Mouse (Mus musculus) neural tube, embryonic 14.5 days (tissue): ENCODE data around the gene Parvg. TPM values are rescaled to one million over a fixed set of nuclear protein-coding genes. Genes with fewer than 3 reads are reported as not detected.
A peak's percentile ranks its signal among the peaks of the same experiment; 100 is the strongest.

Experiments
- ATAC-seq: fragments of 200-750 bp; cut with Nextera tagmentation; 2 replicates; pipeline ENCODE4 v1.8.0; 2017; ENCODE audit warnings: low read depth, mild to moderate bottlenecking, moderate TSS enrichment, moderate library complexity
- H3K27ac ChIP-seq: fragments of 300-500 bp; sonication (generic); 2 replicates; pipeline ENCODE4 v1.5.1; 2014; ENCODE audit warnings: low read depth, mild to moderate bottlenecking, control low read depth, low read length, moderate library complexity, mixed read lengths
- H3K27me3 ChIP-seq: fragments of 300-500 bp; sonication (generic); 2 replicates; pipeline ENCODE4 v1.6.1; 2014; ENCODE audit warnings: low read length; ENCODE audit not compliant: control insufficient read depth, insufficient read depth
- H3K36me3 ChIP-seq: fragments of 300-500 bp; sonication (generic); 2 replicates; pipeline ENCODE4 v1.6.1; 2014; ENCODE audit warnings: low read length, mixed read lengths; ENCODE audit not compliant: control insufficient read depth, insufficient read depth
- H3K4me1 ChIP-seq: fragments of 300-500 bp; sonication (generic); 2 replicates; pipeline ENCODE4 v1.6.1; 2014; ENCODE audit warnings: low read length; ENCODE audit not compliant: control insufficient read depth, insufficient read depth
- H3K4me2 ChIP-seq: fragments of 300-500 bp; sonication (generic); 2 replicates; pipeline ENCODE4 v1.6.1; 2014; ENCODE audit warnings: mild to moderate bottlenecking, low read depth, low read length, control low read depth
- H3K4me3 ChIP-seq: fragments of 300-500 bp; sonication (generic); 2 replicates; pipeline ENCODE4 v1.5.1; 2014; ENCODE audit warnings: low read depth, low read length, control low read depth, mixed read lengths
- H3K9ac ChIP-seq: fragments of 300-500 bp; sonication (generic); replicated peaks from 2 replicates; pipeline ENCODE4 v1.6.1; 2014; ENCODE audit warnings: low read depth, mild to moderate bottlenecking, control low read depth, low read length, mixed read lengths
- H3K9me3 ChIP-seq: fragments of 300-500 bp; sonication (generic); 2 replicates; pipeline ENCODE4 v1.6.1; 2016; ENCODE audit warnings: low read length; ENCODE audit not compliant: control insufficient read depth
- WGBS: fragments of 180-500 bp; shearing (Covaris S2); extraction: QIAGEN DNeasy Blood & Tissue Kit; methylation state at CpG from one replicate; pipeline ENCODE4 v1.1.7; 2014; 5-methylcytosine and 5-hydroxymethylcytosine counted together
- polyA plus RNA-seq: library from polyadenylated mRNA; unstranded; fragments of >200 nt; fragmentation: Nextera tagmentation; extraction: Ambion mirVana; gene quantifications from 2 replicates; pipeline ENCODE4 v1.2.1, GENCODE M21; 2014

Parvg gene
- polyA plus RNA-seq, 1 experiment from 2014 or later, result 0.40 TPM

GRCm38 (mm10) chr15:84331066-84331612 lies 7.3 kb downstream of the Parvg start:
- H3K9ac ChIP-seq, result no peak overlapping the region
- no peaks in the 10 kb centered on the region for H3K4me1 ChIP-seq
- no peak for ATAC-seq
- H3K27me3 ChIP-seq, result no peaks in the 10 kb centered on the region
- H3K4me3 ChIP-seq, result no peak overlapping the region
- no peak overlapping the region for H3K4me2 ChIP-seq
- H3K27ac ChIP-seq, result no peak overlapping the region
- H3K9me3 ChIP-seq, result no peaks in the 10 kb centered on the region
- 84% methylated on average over 4 of the region's 4 CpGs for WGBS
- no peaks in the 10 kb centered on the region for H3K36me3 ChIP-seq

GRCm38 (mm10) chr15:84336281-84336817 lies 12.5 kb downstream of the Parvg start:
- no peak for ATAC-seq

GRCm38 (mm10) chr15:84337599-84337998 lies 13.8 kb downstream of the Parvg start:
- 60% methylated on average over 5 of the region's 5 CpGs for WGBS
- ATAC-seq, result no peak

More at GRCm38 (mm10) chr15:84336281-84336817, 12.5 kb downstream of the Parvg start:
- Histone ChIP-seq H3K36me3 (no peaks in the 10 kb centered on the region), H3K9me3 (no peaks in the 10 kb centered on the region), H3K27me3 (no peaks in the 10 kb centered on the region), H3K27ac (no peak overlapping the region), H3K9ac (no peak overlapping the region), H3K4me3 (no peak overlapping the region), H3K4me1 (no peaks in the 10 kb centered on the region), H3K4me2 (no peak overlapping the region)
- WGBS, result 69% methylated on average over 12 of the region's 12 CpGs

GRCm38 (mm10) chr15:84340926-84341325 lies 17.1 kb downstream of the Parvg start:
- ATAC-seq, result no peak
- Histone ChIP-seq H3K9ac (no peak overlapping the region), H3K9me3 (no peaks in the 10 kb centered on the region), H3K27me3 (no peaks in the 10 kb centered on the region), H3K4me1 (peaks cover 5% of the 10 kb centered on the region; the same call in 1 of the 2 replicates), H3K4me2 (no peak overlapping the region), H3K27ac (no peak overlapping the region), H3K4me3 (no peak overlapping the region), H3K36me3 (no peaks in the 10 kb centered on the region)
- WGBS, result 69% methylated on average over 2 of the region's 2 CpGs

More at GRCm38 (mm10) chr15:84337599-84337998, 13.8 kb downstream of the Parvg start:
- H3K27ac ChIP-seq, result no peak overlapping the region
- H3K36me3 ChIP-seq, result no peaks in the 10 kb centered on the region
- H3K4me3 ChIP-seq, result no peak overlapping the region
- no peaks in the 10 kb centered on the region for H3K9me3 ChIP-seq
- H3K4me1 ChIP-seq, result no peaks in the 10 kb centered on the region
- no peak overlapping the region for H3K9ac ChIP-seq
- no peaks in the 10 kb centered on the region for H3K27me3 ChIP-seq
- H3K4me2 ChIP-seq, result no peak overlapping the region

- H3K27me3 ChIP-seq, result no peaks in the 10 kb centered on the region
- H3K9ac ChIP-seq, result no peak overlapping the region
- H3K27ac ChIP-seq, result no peak overlapping the region
- ATAC-seq, result no peak
- H3K4me2 ChIP-seq, result no peak overlapping the region
- peaks cover 10% of the 10 kb centered on the region; the same call in 1 of the 2 replicates for H3K4me1 ChIP-seq
- WGBS, result 95% methylated on average over 4 of the region's 4 CpGs
- H3K4me3 ChIP-seq, result no peak overlapping the region
- no peaks in the 10 kb centered on the region for H3K9me3 ChIP-seq
- H3K36me3 ChIP-seq, result no peaks in the 10 kb centered on the region
Measured at GRCm38 (mm10) chr15:84348769-84349168, 24.9 kb downstream of the Parvg start.

GRCm38 (mm10) chr15:84349915-84350738 lies 26.3 kb downstream of the Parvg start:
- 33% methylated on average over 14 of the region's 14 CpGs for WGBS

GRCm38 (mm10) chr15:84351342-84351741 lies 27.5 kb downstream of the Parvg start:
- ATAC-seq, result no peak
- 81% methylated on average over 7 of the region's 7 CpGs for WGBS
- Histone ChIP-seq H3K4me2 (no peak overlapping the region), H3K27me3 (no peaks in the 10 kb centered on the region), H3K9ac (no peak overlapping the region), H3K36me3 (no peaks in the 10 kb centered on the region), H3K4me3 (no peak overlapping the region), H3K9me3 (no peaks in the 10 kb centered on the region), H3K27ac (no peak overlapping the region), H3K4me1 (peaks cover 6% of the 10 kb centered on the region; the same call in 1 of the 2 replicates)

More at GRCm38 (mm10) chr15:84349915-84350738, 26.3 kb downstream of the Parvg start:
- ATAC-seq, result peak; percentile 54; the same call in 1 of the 2 replicates
- H3K9me3 ChIP-seq, result no peaks in the 10 kb centered on the region
- no peaks in the 10 kb centered on the region for H3K36me3 ChIP-seq
- H3K4me1 ChIP-seq, result peaks cover 8% of the 10 kb centered on the region; the same call in 1 of the 2 replicates
- no peaks in the 10 kb centered on the region for H3K27me3 ChIP-seq
- H3K4me3 ChIP-seq, result no peak overlapping the region
- peak overlapping the region; percentile 4; the same call in 1 of the 2 replicates for H3K27ac ChIP-seq
- H3K4me2 ChIP-seq, result no peak overlapping the region
- no peak overlapping the region for H3K9ac ChIP-seq

- Histone ChIP-seq H3K9ac (no peak overlapping the region), H3K4me1 (peaks cover 6% of the 10 kb centered on the region; the same call in 1 of the 2 replicates), H3K4me2 (no peak overlapping the region), H3K36me3 (no peaks in the 10 kb centered on the region), H3K4me3 (no peak overlapping the region), H3K27me3 (no peaks in the 10 kb centered on the region), H3K9me3 (no peaks in the 10 kb centered on the region), H3K27ac (peak overlapping the region; percentile 28; the same call in 1 of the 2 replicates)
- ATAC-seq, result no peak
- 55% methylated on average over 21 of the region's 21 CpGs for WGBS
Measured at GRCm38 (mm10) chr15:84351915-84352844, 28.4 kb downstream of the Parvg start.
